Mouse (Mus musculus): ENCODE results near the gene Fbxo21. TPM values are rescaled to one million over a fixed set of nuclear protein-coding genes. Genes with fewer than 3 reads are reported as not detected.

Fbxo21 gene
- total RNA-seq, 4 experiments from 2014 or later: 11.5 to 13.2 (median 12.5) TPM

GRCm38 (mm10) chr5:118019905-118020304 lies 43.4 kb downstream of the Fbxo21 start:
- DNase-seq (ENCODE audit: low spot score in 2 of 2): no peak

- no peak for DNase-seq (ENCODE audit: low spot score in 2 of 2)
Observed at GRCm38 (mm10) chr5:118023053-118023452, 46.5 kb downstream of the Fbxo21 start.

GRCm38 (mm10) chr5:118025880-118026279 lies 49.4 kb downstream of the Fbxo21 start:
- DNase-seq (ENCODE audit: low spot score in 2 of 2): no peak

- DNase-seq (ENCODE audit: low spot score in 2 of 2): no peak
Observed at GRCm38 (mm10) chr5:118026343-118026742, 49.8 kb downstream of the Fbxo21 start.

GRCm38 (mm10) chr5:118027101-118027697 lies 50.7 kb downstream of the Fbxo21 start:
- DNase-seq (ENCODE audit: low spot score in 2 of 2): no peak

- no peak for DNase-seq (ENCODE audit: low spot score in 2 of 2)
Observed at GRCm38 (mm10) chr5:118027698-118028190, 51.2 kb downstream of the Fbxo21 start, which contains the start of gene Tesc. Tesc (plus strand) TSS chr5:118027743.

- no peak for DNase-seq (ENCODE audit: low spot score in 2 of 2)
Observed at GRCm38 (mm10) chr5:118028191-118029034, 51.9 kb downstream of the Fbxo21 start.

- DNase-seq (ENCODE audit: low spot score in 2 of 2): no peak
Observed at GRCm38 (mm10) chr5:118029035-118029408, 52.5 kb downstream of the Fbxo21 start.

GRCm38 (mm10) chr5:118029420-118029819 lies 52.9 kb downstream of the Fbxo21 start:
- DNase-seq (ENCODE audit: low spot score in 2 of 2): no peak

- no peak for DNase-seq (ENCODE audit: low spot score in 2 of 2)
Observed at GRCm38 (mm10) chr5:118030022-118030675, 53.6 kb downstream of the Fbxo21 start.

GRCm38 (mm10) chr5:118031059-118031458 lies 54.5 kb downstream of the Fbxo21 start:
- DNase-seq (ENCODE audit: low spot score in 2 of 2): no peak

GRCm38 (mm10) chr5:118031508-118031907 lies 55.0 kb downstream of the Fbxo21 start:
- DNase-seq (ENCODE audit: low spot score in 2 of 2): no peak

GRCm38 (mm10) chr5:118033328-118033727 lies 56.8 kb downstream of the Fbxo21 start:
- no peak for DNase-seq (ENCODE audit: low spot score in 2 of 2)

- DNase-seq (ENCODE audit: low spot score in 2 of 2): no peak
Observed at GRCm38 (mm10) chr5:118033740-118034139, 57.2 kb downstream of the Fbxo21 start.

- no peak for DNase-seq (ENCODE audit: low spot score in 2 of 2)
Observed at GRCm38 (mm10) chr5:118034632-118035031, 58.1 kb downstream of the Fbxo21 start.

GRCm38 (mm10) chr5:118035786-118036185 lies 59.3 kb downstream of the Fbxo21 start:
- no peak for DNase-seq (ENCODE audit: low spot score in 2 of 2)

GRCm38 (mm10) chr5:118036888-118037797 lies 60.6 kb downstream of the Fbxo21 start:
- DNase-seq (ENCODE audit: low spot score in 2 of 2): no peak

- no peak for DNase-seq (ENCODE audit: low spot score in 2 of 2)
Observed at GRCm38 (mm10) chr5:118037798-118038484, 61.4 kb downstream of the Fbxo21 start.

GRCm38 (mm10) chr5:118039241-118039668 lies 62.7 kb downstream of the Fbxo21 start:
- DNase-seq (ENCODE audit: low spot score in 2 of 2): no peak

- DNase-seq (ENCODE audit: low spot score in 2 of 2): no peak
Observed at GRCm38 (mm10) chr5:118042599-118042998, 66.1 kb downstream of the Fbxo21 start.
